Comparison of ENCODE assay signal across 29 mouse cellular contexts in the genomic region with DNA sequence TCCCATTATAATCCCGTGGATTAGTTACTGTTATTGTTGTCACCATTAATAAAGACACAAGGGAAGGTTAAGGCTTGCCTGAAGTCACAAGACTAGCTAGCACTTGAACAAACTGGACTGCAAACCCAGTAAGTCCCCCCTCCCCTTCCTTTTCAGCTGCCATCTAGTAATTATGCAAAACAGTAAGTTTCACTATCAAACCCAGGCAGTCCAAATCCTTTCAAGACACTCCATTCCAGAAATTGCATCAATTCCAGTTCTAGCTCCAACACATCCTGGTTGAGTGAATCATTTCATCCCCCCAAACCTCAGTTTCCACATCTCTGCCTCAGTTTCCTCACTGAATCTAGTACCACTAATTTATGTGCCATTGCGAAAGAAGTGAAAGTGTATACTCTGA.
A peak's percentile ranks its signal among the peaks of the same experiment; 100 is the strongest.
DNase-seq lines count a peak whose midpoint lies in the region; ATAC-seq lines count a peak whose summit lies in the region.
"Had no signal": no experiment of that assay in that cellular context is flagged by ENCODE, and none has a peak within 500 bp of the region (broad histone marks: within the 10 kb centered on the region; RNA-seq: fewer than 3 reads in every experiment).

No protein-coding gene starts in this region.

- H3K4me1 ChIP-seq in heart, embryonic 12.5 days (replicated peaks): peaks cover 24% of the 10 kb centered on the region
- H3K4me1 ChIP-seq: midbrain, embryonic 10.5 days had no signal

- no peak overlapping the region for H3K4me3 ChIP-seq in heart, embryonic 12.5 days
- H3K4me3 ChIP-seq: embryonic facial prominence, embryonic 10.5 days; embryonic facial prominence, embryonic 15.5 days; forebrain, embryonic 12.5 days; heart, adult 2 months; heart, embryonic 13.5 days; midbrain, embryonic 10.5 days had no signal

- 0 out of 2 replicates have a peak overlapping the region, but pooled peaks have one; percentile 22 for H3K27ac ChIP-seq in heart, embryonic 12.5 days (ENCODE audit: poor library complexity, severe bottlenecking)
- H3K27ac ChIP-seq: embryonic facial prominence, embryonic 10.5 days; embryonic facial prominence, embryonic 15.5 days; forebrain, embryonic 12.5 days; heart, adult 2 months; heart, embryonic 13.5 days; liver, embryonic 14.5 days; midbrain, embryonic 10.5 days had no signal

- no peaks in the 10 kb centered on the region for H3K27me3 ChIP-seq in heart, embryonic 12.5 days (replicated peaks)
- H3K27me3 ChIP-seq: embryonic facial prominence, embryonic 15.5 days; forebrain, embryonic 12.5 days; heart, embryonic 13.5 days had no signal

- no peak overlapping the region for H3K9ac ChIP-seq in heart, embryonic 12.5 days
- H3K9ac ChIP-seq: embryonic facial prominence, embryonic 15.5 days; forebrain, embryonic 12.5 days; heart, embryonic 13.5 days; liver, embryonic 14.5 days had no signal

- no peaks in the 10 kb centered on the region for H3K9me3 ChIP-seq in heart, embryonic 12.5 days (replicated peaks)
- H3K9me3 ChIP-seq: embryonic facial prominence, embryonic 10.5 days; embryonic facial prominence, embryonic 15.5 days; forebrain, embryonic 12.5 days; G1E; heart, embryonic 13.5 days; midbrain, embryonic 10.5 days had no signal

- ATAC-seq in heart, embryonic 12.5 days (ENCODE audit: insufficient number of reproducible peaks, low FRiP score): no peak
- ATAC-seq in granulocyte monocyte progenitor cell, adult 5-6 weeks (replicated peaks; ENCODE audit: poor library complexity, severe bottlenecking): peak; percentile 24
- ATAC-seq: hindbrain, embryonic 16.5 days; intestine, postnatal 0 days; midbrain, embryonic 16.5 days had no signal

- DNase-seq in heart, postnatal 4 days: no peak
- peak; percentile 16 for DNase-seq in lung, postnatal 36 days
- DNase-seq in lung, postnatal 4 days: no peak
- no peak for DNase-seq in cerebellum, postnatal 36 days
- DNase-seq in adrenal gland, adult (ENCODE audit: inconsistent age in 2 of 2, low spot score in 1 of 2): no peak
- DNase-seq: adrenal gland, postnatal 10 days; cerebellum, adult 18-20 months; cerebellum, postnatal 10 days; gastrocnemius, postnatal 25 days; heart, adult 2 months; heart, postnatal 14 days; kidney, postnatal 14 days; liver; right cerebral cortex, adult 18-20 months; spleen, adult 18-20 months; thymus, adult 2 months; thymus, postnatal 36 days had no signal

- no peaks in the 10 kb centered on the region for H3K36me3 ChIP-seq in heart, embryonic 12.5 days
- H3K36me3 ChIP-seq: embryonic facial prominence, embryonic 10.5 days; embryonic facial prominence, embryonic 15.5 days; forebrain, embryonic 12.5 days; G1E; heart, embryonic 13.5 days; midbrain, embryonic 10.5 days had no signal

- WGBS in heart, embryonic 12.5 days: 69% methylated on average over 2 of the region's 2 CpGs

- no peak overlapping the region for H3K4me2 ChIP-seq in heart, embryonic 12.5 days
- H3K4me2 ChIP-seq: embryonic facial prominence, embryonic 15.5 days; forebrain, embryonic 12.5 days; heart, embryonic 13.5 days had no signal
